Mouse (Mus musculus): Measurements from ENCODE around the gene 4931406C07Rik.

DNA sequence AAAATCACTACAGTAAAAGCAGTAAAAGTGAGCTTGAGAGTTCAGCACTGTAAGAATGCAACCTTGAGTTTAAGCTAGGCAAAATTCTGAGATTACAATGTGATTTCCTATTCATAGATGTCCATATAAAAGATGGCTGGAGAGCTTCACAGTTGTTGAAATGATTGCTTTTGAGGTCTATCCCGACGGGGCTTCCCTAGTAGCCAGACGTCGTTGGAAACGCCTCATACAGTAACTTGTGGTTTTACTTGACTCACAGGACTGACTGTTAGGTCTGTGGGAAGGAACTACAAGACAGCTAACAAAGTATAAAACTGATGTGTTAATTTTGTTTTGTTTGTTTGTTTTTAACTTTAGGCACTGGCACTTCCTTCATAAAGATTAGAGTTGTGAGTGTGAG lies 7.4 kb upstream of the 4931406C07Rik start:
- no peak for TF ChIP-seq CTCF (IDR thresholded peaks at IDR 0.05; ENCODE audit: borderline replicate concordance, control insufficient read depth, extremely low read depth, insufficient read depth, low read length, poor library complexity)
- no peak for TF ChIP-seq POLR2A (IDR thresholded peaks at IDR 0.05; ENCODE audit: control insufficient read depth, extremely low read depth, insufficient read depth, low read length, poor library complexity)
